Mouse (Mus musculus): ENCODE measurements around the gene Tyk2. TPM values are rescaled to one million over a fixed set of nuclear protein-coding genes. Genes with fewer than 3 reads are reported as not detected.
A peak's percentile ranks its signal among the peaks of the same experiment; 100 is the strongest.

Gene Tyk2
- polyA plus RNA-seq (2016; fragmentation: Nextera tagmentation; extraction: Ambion mirVana), result 13.9 and 17.4 TPM in 2 replicates

DNA sequence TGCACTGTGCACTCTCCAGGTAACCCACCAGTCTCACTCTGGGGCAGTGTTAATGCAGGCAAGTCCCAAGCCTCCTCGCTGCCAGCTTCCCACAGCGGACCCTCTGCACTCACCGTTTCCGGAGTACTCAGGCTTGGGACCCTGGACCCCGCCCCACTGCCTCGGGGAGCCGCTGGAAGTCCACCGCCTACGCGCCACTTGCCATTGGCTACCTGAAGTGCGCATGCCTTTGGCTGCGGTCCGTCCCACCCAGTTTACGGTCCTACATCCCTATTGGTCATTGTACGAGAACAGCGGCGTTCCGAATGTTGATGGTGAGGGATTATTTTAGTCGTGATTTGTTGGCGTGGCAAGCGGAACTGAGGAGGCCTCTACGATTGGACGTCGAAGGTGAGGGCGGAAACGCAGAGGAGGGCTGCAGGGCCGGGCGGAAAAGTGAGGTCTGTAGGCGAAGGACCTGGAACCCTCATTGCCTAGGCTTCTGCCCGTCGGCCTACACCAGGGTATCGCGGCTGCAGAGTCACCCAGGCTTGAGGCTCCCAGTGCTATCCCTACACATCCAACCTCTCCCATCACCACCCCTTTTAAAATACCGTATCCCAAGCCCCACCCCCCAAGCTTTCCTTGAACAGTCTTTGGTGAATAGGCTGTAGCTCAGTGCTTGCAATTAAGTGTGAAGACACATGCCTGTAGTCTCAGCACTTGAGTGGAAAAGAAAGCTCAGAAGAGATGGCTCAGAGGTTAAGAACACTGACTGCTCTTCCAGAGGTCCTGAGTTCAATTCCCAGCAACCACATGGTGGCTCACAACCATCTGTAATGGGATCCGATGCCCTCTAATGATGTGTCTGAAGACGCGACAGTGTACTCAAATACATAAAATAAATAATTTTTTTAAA lies at the start of gene Tyk2:
TSS of gene Tyk2 (minus strand) at position 185 of the 898 bp plus-strand sequence.
- Histone ChIP-seq H3K9ac (peak within 1 kb of the TSS; percentile 65), H3K36me3 (peaks cover 14% of the 10 kb centered on the region), H3K27me3 (no peaks in the 10 kb centered on the region), H3K9me3 (no peaks in the 10 kb centered on the region), H3K4me1 (0 out of 2 replicates have a peak, but pooled peaks cover 5% of the 10 kb centered on the region), H3K4me3 (peak within 1 kb of the TSS; percentile 66), H3K27ac (peak within 1 kb of the TSS; percentile 60; the same call in 1 of the 2 replicates), H3K4me2 (replicated peaks) (peak within 1 kb of the TSS; percentile 72)
- WGBS, result 6% methylated on average over 37 of the region's 37 CpGs
- ATAC-seq (ENCODE audit: insufficient number of reproducible peaks, insufficient read depth, low FRiP score, low TSS enrichment), result peak; percentile 96

GRCm38 (mm10) chr9:21180841-21181240 lies 49.8 kb upstream of the Tyk2 start:
- no peaks in the 10 kb centered on the region for H3K9me3 ChIP-seq
- ATAC-seq (ENCODE audit: insufficient number of reproducible peaks, insufficient read depth, low FRiP score, low TSS enrichment), result no peak
- H3K27me3 ChIP-seq, result peaks cover 30% of the 10 kb centered on the region
- H3K9ac ChIP-seq, result no peak overlapping the region
- no peak overlapping the region for H3K4me3 ChIP-seq
- H3K4me1 ChIP-seq, result peaks cover 14% of the 10 kb centered on the region; the same call in 1 of the 2 replicates
- no peaks in the 10 kb centered on the region for H3K36me3 ChIP-seq
- 57% methylated on average over 1 of the region's 1 CpGs for WGBS
- H3K27ac ChIP-seq, result no peak overlapping the region
- no peak overlapping the region for H3K4me2 ChIP-seq (replicated peaks)

- ATAC-seq (ENCODE audit: insufficient number of reproducible peaks, insufficient read depth, low FRiP score, low TSS enrichment), result no peak
- Histone ChIP-seq H3K4me1 (peaks cover 14% of the 10 kb centered on the region; the same call in 1 of the 2 replicates), H3K9me3 (no peaks in the 10 kb centered on the region), H3K9ac (no peak overlapping the region), H3K4me2 (replicated peaks) (no peak overlapping the region), H3K27ac (no peak overlapping the region), H3K27me3 (peaks cover 26% of the 10 kb centered on the region), H3K36me3 (no peaks in the 10 kb centered on the region), H3K4me3 (no peak overlapping the region)
- 55% methylated on average over 4 of the region's 4 CpGs for WGBS
Measured at GRCm38 (mm10) chr9:21180402-21180801, 49.4 kb upstream of the Tyk2 start.

DNA sequence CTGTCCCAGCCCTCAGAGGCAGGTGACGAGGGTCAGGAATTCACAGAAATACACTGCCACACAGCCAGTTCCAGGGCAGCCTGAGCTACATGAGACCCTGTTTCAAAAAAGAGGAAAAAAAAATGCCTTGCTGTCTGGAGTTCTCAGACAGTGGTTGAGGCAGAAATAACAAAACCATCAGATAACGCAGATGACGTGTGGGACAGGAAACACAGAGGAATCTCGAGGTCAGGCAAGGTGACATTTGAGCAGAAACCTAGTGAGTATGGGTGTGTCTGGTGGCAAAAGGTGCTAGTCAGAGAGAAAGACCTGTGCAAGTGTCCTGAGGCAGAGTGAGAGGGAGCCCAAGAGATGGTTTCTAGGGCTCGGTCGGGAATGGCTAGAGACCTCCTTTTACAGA lies 41.3 kb upstream of the Tyk2 start:
- Histone ChIP-seq H3K27ac (no peak overlapping the region), H3K27me3 (no peaks in the 10 kb centered on the region), H3K9me3 (no peaks in the 10 kb centered on the region), H3K9ac (no peak overlapping the region), H3K4me3 (no peak overlapping the region), H3K4me2 (replicated peaks) (no peak overlapping the region), H3K4me1 (peaks cover 19% of the 10 kb centered on the region), H3K36me3 (no peaks in the 10 kb centered on the region)
- 64% methylated on average over 6 of the region's 6 CpGs for WGBS
- ATAC-seq (ENCODE audit: insufficient number of reproducible peaks, insufficient read depth, low FRiP score, low TSS enrichment), result no peak

DNA sequence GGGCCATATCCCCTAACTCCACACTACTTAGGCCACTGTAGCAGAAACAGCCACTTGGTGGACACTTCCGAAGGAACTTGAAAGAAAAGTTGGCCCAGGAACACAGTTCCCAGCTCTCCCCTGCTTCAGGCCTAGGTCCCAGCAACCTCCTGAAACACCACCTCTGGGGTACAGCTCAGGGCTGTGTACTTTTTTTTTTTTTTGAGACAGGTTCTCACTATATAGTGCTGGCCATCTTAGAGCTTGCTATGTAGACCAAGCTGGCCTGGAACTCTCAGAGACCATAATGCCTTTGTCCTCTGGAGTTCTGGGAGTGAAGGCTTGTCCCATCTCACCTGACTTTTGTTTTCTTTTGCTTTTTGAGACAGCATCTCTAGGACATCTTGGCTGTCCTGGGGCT lies 38.1 kb upstream of the Tyk2 start:
- no peak for ATAC-seq (ENCODE audit: insufficient number of reproducible peaks, insufficient read depth, low FRiP score, low TSS enrichment)
- 0 out of 2 replicates have a peak overlapping the region, but pooled peaks have one; percentile 36 for H3K4me2 ChIP-seq (replicated peaks)
- H3K9ac ChIP-seq, result no peak overlapping the region
- 0 out of 2 replicates have a peak overlapping the region, but pooled peaks have one; percentile 70 for H3K27ac ChIP-seq
- H3K4me3 ChIP-seq, result no peak overlapping the region
- H3K4me1 ChIP-seq, result peaks cover 47% of the 10 kb centered on the region
- H3K36me3 ChIP-seq, result no peaks in the 10 kb centered on the region
- no peaks in the 10 kb centered on the region for H3K9me3 ChIP-seq
- peaks cover 31% of the 10 kb centered on the region for H3K27me3 ChIP-seq
- 52% methylated on average over 1 of the region's 1 CpGs for WGBS

DNA sequence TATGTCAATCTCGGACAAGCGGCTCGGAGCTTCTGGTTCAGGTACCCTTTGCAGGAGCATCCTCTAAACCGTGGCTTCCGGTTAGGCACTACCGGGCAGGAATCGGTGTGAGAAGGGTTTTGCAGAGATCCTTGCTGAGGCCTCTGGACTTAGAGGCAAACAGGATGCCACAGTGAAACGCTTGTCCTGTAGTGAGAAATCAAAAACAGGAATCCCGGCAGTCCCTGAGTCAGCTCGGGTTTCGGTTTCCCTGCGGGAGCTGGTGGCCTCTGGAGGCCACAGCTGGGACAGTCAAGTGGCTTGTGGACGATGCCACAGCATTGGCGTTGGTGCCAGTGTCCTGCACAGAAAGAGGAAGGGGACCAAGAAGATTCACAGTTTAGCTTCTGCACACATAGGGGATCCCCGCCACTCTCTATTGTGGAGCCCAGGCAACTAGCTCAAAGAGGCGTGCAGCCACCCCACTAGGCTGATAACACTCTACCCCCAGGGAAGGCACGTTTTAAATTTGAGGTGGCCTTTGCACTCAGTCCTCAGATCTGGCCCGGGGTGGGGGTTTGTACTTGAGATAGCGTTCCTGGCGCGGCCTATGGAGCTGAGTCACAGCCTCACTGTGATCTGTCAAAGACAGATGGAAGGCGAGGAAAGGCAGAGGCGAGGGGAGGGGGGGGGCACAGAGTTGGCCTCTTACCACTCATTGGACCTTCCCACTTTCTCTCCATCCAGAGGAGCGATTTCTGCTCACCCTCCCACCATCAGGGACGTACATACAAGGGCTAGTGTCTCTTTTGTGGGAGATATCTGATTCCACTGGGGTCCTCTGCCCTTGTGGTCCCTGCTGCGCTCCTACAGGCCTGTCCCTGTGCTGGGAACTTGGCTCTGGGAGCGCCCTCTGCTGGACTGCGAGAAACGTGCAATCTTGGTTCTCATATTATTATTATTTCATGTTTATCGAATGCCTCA lies 37.4 kb upstream of the Tyk2 start:
- peaks cover 48% of the 10 kb centered on the region for H3K4me1 ChIP-seq
- peaks cover 39% of the 10 kb centered on the region for H3K27me3 ChIP-seq
- WGBS, result 5% methylated on average over 30 of the region's 30 CpGs
- no peak overlapping the region for H3K9ac ChIP-seq
- ATAC-seq (ENCODE audit: insufficient number of reproducible peaks, insufficient read depth, low FRiP score, low TSS enrichment), result peak; percentile 60; the same call in 1 of the 2 replicates
- H3K9me3 ChIP-seq, result no peaks in the 10 kb centered on the region
- peak overlapping the region; percentile 36 for H3K4me2 ChIP-seq (replicated peaks)
- no peaks in the 10 kb centered on the region for H3K36me3 ChIP-seq
- H3K27ac ChIP-seq, result peak overlapping the region; percentile 70
- H3K4me3 ChIP-seq, result peak overlapping the region; percentile 1; the same call in 1 of the 2 replicates

- 41% methylated on average over 10 of the region's 10 CpGs for WGBS
Measured at GRCm38 (mm10) chr9:21167140-21168097, 36.4 kb upstream of the Tyk2 start.

GRCm38 (mm10) chr9:21166516-21166915 lies 35.5 kb upstream of the Tyk2 start:
- no peaks in the 10 kb centered on the region for H3K9me3 ChIP-seq
- no peak overlapping the region for H3K27ac ChIP-seq
- ATAC-seq (ENCODE audit: insufficient number of reproducible peaks, insufficient read depth, low FRiP score, low TSS enrichment), result no peak
- peaks cover 48% of the 10 kb centered on the region for H3K4me1 ChIP-seq
- H3K9ac ChIP-seq, result no peak overlapping the region
- H3K36me3 ChIP-seq, result no peaks in the 10 kb centered on the region
- H3K27me3 ChIP-seq, result peaks cover 55% of the 10 kb centered on the region
- H3K4me3 ChIP-seq, result peak overlapping the region; percentile 45
- WGBS, result 38% methylated on average over 3 of the region's 3 CpGs
- peak overlapping the region; percentile 93 for H3K4me2 ChIP-seq (replicated peaks)

More at GRCm38 (mm10) chr9:21167140-21168097, 36.4 kb upstream of the Tyk2 start:
- Histone ChIP-seq H3K4me1 (peaks cover 48% of the 10 kb centered on the region), H3K4me2 (replicated peaks) (peak overlapping the region; percentile 36), H3K9ac (no peak overlapping the region), H3K36me3 (no peaks in the 10 kb centered on the region), H3K27me3 (peaks cover 48% of the 10 kb centered on the region), H3K27ac (peak overlapping the region; percentile 70), H3K4me3 (0 out of 2 replicates have a peak overlapping the region, but pooled peaks have one; percentile 1), H3K9me3 (no peaks in the 10 kb centered on the region)
- ATAC-seq (ENCODE audit: insufficient number of reproducible peaks, insufficient read depth, low FRiP score, low TSS enrichment), result no peak

- Histone ChIP-seq H3K4me2 (replicated peaks) (peak overlapping the region; percentile 93), H3K9ac (peak overlapping the region; percentile 41), H3K27ac (no peak overlapping the region), H3K36me3 (no peaks in the 10 kb centered on the region), H3K4me3 (peak overlapping the region; percentile 45), H3K4me1 (peaks cover 48% of the 10 kb centered on the region), H3K27me3 (peaks cover 57% of the 10 kb centered on the region), H3K9me3 (no peaks in the 10 kb centered on the region)
- no peak for ATAC-seq (ENCODE audit: insufficient number of reproducible peaks, insufficient read depth, low FRiP score, low TSS enrichment)
- 2% methylated on average over 46 of the region's 47 CpGs for WGBS
Measured at GRCm38 (mm10) chr9:21165952-21166451, 35.0 kb upstream of the Tyk2 start.

Data from embryonic facial prominence, embryonic 12.5 days (tissue).